Mouse (Mus musculus) forebrain, embryonic 13.5 days (tissue): Measurements from ENCODE around the gene Nrd1. TPM values are rescaled to one million over a fixed set of nuclear protein-coding genes. Genes with fewer than 3 reads are reported as not detected.
A peak's percentile ranks its signal among the peaks of the same experiment; 100 is the strongest.

ENCODE experiments used
- ATAC-seq: fragments of 200-750 bp; cut with Nextera tagmentation; 2 replicates; pipeline ENCODE4 v1.8.0; 2017
- H3K27ac ChIP-seq: fragments of 300-500 bp; sonication (generic); 2 replicates; pipeline ENCODE4 v1.5.1; 2015; ENCODE audit warnings: inconsistent platforms, mild to moderate bottlenecking, moderate library complexity
- H3K27me3 ChIP-seq: fragments of 300-500 bp; sonication (generic); 2 replicates; pipeline ENCODE4 v1.6.1; 2015; ENCODE audit warnings: mild to moderate bottlenecking, inconsistent platforms
- H3K36me3 ChIP-seq: fragments of 300-500 bp; sonication (generic); 2 replicates; pipeline ENCODE4 v1.6.1; 2015; ENCODE audit warnings: mild to moderate bottlenecking, inconsistent platforms; ENCODE audit not compliant: poor library complexity, severe bottlenecking
- H3K4me1 ChIP-seq: fragments of 300-500 bp; sonication (generic); 2 replicates; pipeline ENCODE4 v1.6.1; 2015; ENCODE audit warnings: inconsistent platforms
- H3K4me2 ChIP-seq: fragments of 300-500 bp; sonication (generic); 2 replicates; pipeline ENCODE4 v1.6.1; 2015; ENCODE audit warnings: inconsistent platforms, mild to moderate bottlenecking, moderate library complexity
- H3K4me3 ChIP-seq: fragments of 300-500 bp; sonication (generic); 2 replicates; pipeline ENCODE4 v1.5.1; 2015; ENCODE audit warnings: mild to moderate bottlenecking, inconsistent platforms
- H3K9ac ChIP-seq: fragments of 300-500 bp; sonication (generic); 2 replicates; pipeline ENCODE4 v1.6.1; 2015; ENCODE audit warnings: mild to moderate bottlenecking, inconsistent platforms
- H3K9me3 ChIP-seq: fragments of 300-500 bp; sonication (generic); replicated peaks from 2 replicates; pipeline ENCODE4 v1.6.1; 2016; ENCODE audit warnings: inconsistent platforms
- WGBS: fragments of 180-500 bp; shearing (Covaris S2); methylation state at CpG from one replicate; pipeline ENCODE4 v1.1.7; 2015; 5-methylcytosine and 5-hydroxymethylcytosine counted together
- microRNA counts: library from miRNA; unstranded; fragments of <30 nt; microRNA quantifications from one replicate; lab custom pipeline; 2016
- microRNA-seq: library from miRNA; unstranded; fragments of <30 nt; microRNA quantifications from one replicate; pipeline ENCODE4, GENCODE M21; 2016
- polyA plus RNA-seq: library from polyadenylated mRNA; unstranded; fragments of >200 nt; fragmentation: Nextera tagmentation; extraction: Ambion mirVana; gene quantifications from 2 replicates; pipeline ENCODE4 v1.2.1, GENCODE M21; 2015

The Nrd1 gene
- polyA plus RNA-seq, 1 experiment from 2014 or later: 83.3 TPM

DNA sequence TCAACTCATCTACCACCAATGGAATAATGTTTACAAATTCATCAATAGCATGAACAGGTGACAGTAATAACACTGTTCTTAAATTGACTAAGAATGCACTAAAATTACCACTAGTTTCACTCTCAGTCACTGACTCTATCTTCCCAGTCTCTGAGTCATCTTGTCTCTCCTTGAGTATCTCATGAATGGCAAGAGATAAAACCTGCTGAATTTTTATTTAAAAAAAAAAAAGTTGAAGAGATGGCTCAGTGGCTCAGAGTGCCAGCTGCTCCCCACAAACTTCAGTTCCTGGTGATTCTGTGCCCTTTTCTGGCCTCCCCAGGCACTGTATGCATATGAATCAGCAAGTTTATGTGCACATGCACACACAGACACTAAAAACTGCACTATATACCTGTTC, 104.8 kb downstream of the Nrd1 start:
- ATAC-seq: no peak
- H3K4me1 ChIP-seq: 0 out of 2 replicates have a peak, but pooled peaks cover 5% of the 10 kb centered on the region
- no peak overlapping the region for H3K27ac ChIP-seq

DNA sequence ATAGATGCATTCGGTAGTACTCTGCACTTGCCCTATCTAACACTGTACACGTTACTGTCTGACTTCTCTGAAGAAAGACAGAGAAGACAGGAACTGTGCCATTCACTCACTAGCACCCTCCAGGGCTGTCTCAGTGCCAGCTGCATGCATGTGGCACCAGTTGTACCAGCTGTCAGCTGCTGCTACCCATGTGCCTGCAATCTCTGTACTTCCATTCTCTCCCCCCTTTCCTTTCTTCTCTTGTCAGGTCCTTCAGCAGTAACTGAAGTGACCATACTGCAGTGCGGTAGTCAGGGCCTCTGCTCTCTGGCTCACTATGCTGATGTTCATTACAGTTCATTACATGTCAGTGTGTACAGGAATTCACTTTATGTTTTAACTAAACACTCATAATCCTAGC, 105.6 kb downstream of the Nrd1 start:
- ATAC-seq: peak; percentile 51; the same call in 1 of the 2 replicates
- Histone ChIP-seq H3K4me3 (no peak overlapping the region), H3K4me1 (0 out of 2 replicates have a peak, but pooled peaks cover 5% of the 10 kb centered on the region), H3K27me3 (no peaks in the 10 kb centered on the region), H3K9me3 (no peaks in the 10 kb centered on the region), H3K9ac (no peak overlapping the region), H3K27ac (no peak overlapping the region), H3K36me3 (peaks cover 6% of the 10 kb centered on the region), H3K4me2 (no peak overlapping the region)
- WGBS: 87% methylated on average over 3 of the region's 3 CpGs

More for the DNA sequence above, 104.8 kb downstream of the Nrd1 start:
- no peak overlapping the region for H3K9ac ChIP-seq
- H3K27me3 ChIP-seq: no peaks in the 10 kb centered on the region
- H3K4me3 ChIP-seq: no peak overlapping the region
- peaks cover 6% of the 10 kb centered on the region for H3K36me3 ChIP-seq
- H3K4me2 ChIP-seq: no peak overlapping the region
- no peaks in the 10 kb centered on the region for H3K9me3 ChIP-seq

GRCm38 (mm10) chr4:109106594-109106993, 106.1 kb downstream of the Nrd1 start:
- Histone ChIP-seq H3K9ac (no peak overlapping the region), H3K4me2 (no peak overlapping the region), H3K36me3 (peaks cover under 1% of the 10 kb centered on the region), H3K9me3 (no peaks in the 10 kb centered on the region), H3K4me3 (no peak overlapping the region), H3K4me1 (0 out of 2 replicates have a peak, but pooled peaks cover 5% of the 10 kb centered on the region), H3K27ac (no peak overlapping the region), H3K27me3 (no peaks in the 10 kb centered on the region)
- ATAC-seq: no peak

GRCm38 (mm10) chr4:109109012-109109411, 108.6 kb downstream of the Nrd1 start:
- Histone ChIP-seq H3K9me3 (no peaks in the 10 kb centered on the region), H3K27ac (no peak overlapping the region), H3K4me2 (no peak overlapping the region), H3K9ac (no peak overlapping the region), H3K4me1 (0 out of 2 replicates have a peak, but pooled peaks cover 5% of the 10 kb centered on the region), H3K27me3 (no peaks in the 10 kb centered on the region), H3K36me3 (no peaks in the 10 kb centered on the region), H3K4me3 (no peak overlapping the region)
- 86% methylated on average over 6 of the region's 6 CpGs for WGBS
- ATAC-seq: no peak

GRCm38 (mm10) chr4:109109686-109110085, 109.2 kb downstream of the Nrd1 start:
- H3K4me1 ChIP-seq: 0 out of 2 replicates have a peak, but pooled peaks cover 5% of the 10 kb centered on the region
- no peak for ATAC-seq
- H3K36me3 ChIP-seq: no peaks in the 10 kb centered on the region
- no peak overlapping the region for H3K27ac ChIP-seq
- H3K4me2 ChIP-seq: no peak overlapping the region
- H3K27me3 ChIP-seq: no peaks in the 10 kb centered on the region
- H3K4me3 ChIP-seq: no peak overlapping the region
- H3K9ac ChIP-seq: no peak overlapping the region
- 94% methylated on average over 10 of the region's 10 CpGs for WGBS
- H3K9me3 ChIP-seq: no peaks in the 10 kb centered on the region

DNA sequence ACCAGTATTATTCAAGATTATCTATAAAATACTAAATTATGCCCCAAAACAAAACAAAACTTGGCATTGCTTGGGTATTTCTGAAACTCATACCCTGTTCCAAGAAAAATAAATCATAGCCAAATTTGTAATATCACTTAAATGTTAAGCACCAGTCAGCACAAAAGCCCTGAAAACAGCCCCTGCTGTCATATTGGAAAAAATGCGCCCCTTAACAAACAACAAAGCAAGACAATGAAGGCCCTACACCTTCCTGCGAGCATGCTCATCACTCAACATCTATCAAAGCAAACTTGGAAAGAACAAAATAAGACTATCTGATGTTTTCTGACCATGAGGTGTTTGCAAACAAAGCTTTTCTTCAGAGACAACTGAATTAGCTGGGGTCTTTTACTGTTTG, 110.5 kb downstream of the Nrd1 start:
- Histone ChIP-seq H3K4me3 (no peak overlapping the region), H3K36me3 (no peaks in the 10 kb centered on the region), H3K9me3 (no peaks in the 10 kb centered on the region), H3K9ac (no peak overlapping the region), H3K27ac (no peak overlapping the region), H3K4me1 (0 out of 2 replicates have a peak, but pooled peaks cover 3% of the 10 kb centered on the region), H3K4me2 (no peak overlapping the region), H3K27me3 (no peaks in the 10 kb centered on the region)
- no peak for ATAC-seq
- WGBS: 89% methylated on average over 2 of the region's 2 CpGs

MicroRNA genes within 50 kb of the gene (microRNA counts, 519-probe panel; counts per million panel counts)
- 177 counts per million, percentile 53 among the panel's probes with 10 or more counts for microRNA mmu-miR-761 (lab: Ali Mortazavi, UCI)

Small RNAs within 50 kb of the gene (microRNA-seq; reads per million reads assigned to microRNA genes)
- gene Mir761: not detected

Other genes starting within 250 kb of the Nrd1 start
- gene Zfyve9, start 219.9 kb upstream of the Nrd1 start, polyA plus RNA-seq: 5.4 and 5.5 TPM in 2 replicates
- gene Btf3l4, start 167.0 kb upstream of the Nrd1 start, polyA plus RNA-seq: 256 and 275 TPM in 2 replicates
- 89.6 and 92.8 TPM in 2 replicates for gene Txndc12, start 166.1 kb upstream of the Nrd1 start, polyA plus RNA-seq
- gene Kti12, start 152.9 kb upstream of the Nrd1 start, polyA plus RNA-seq: 35.1 and 38.5 TPM in 2 replicates
- gene A730015C16Rik, start 152.0 kb upstream of the Nrd1 start, polyA plus RNA-seq: 1.4 and 1.7 TPM in 2 replicates
- gene Rab3b, start 121.6 kb upstream of the Nrd1 start, polyA plus RNA-seq: 38.0 and 54.1 TPM in 2 replicates
- gene Osbpl9, start 201.6 kb downstream of the Nrd1 start, polyA plus RNA-seq: 70.3 and 73.2 TPM in 2 replicates
- 0.23 and 0.64 TPM in 2 replicates for gene Calr4, start 233.8 kb downstream of the Nrd1 start, polyA plus RNA-seq